Mouse (Mus musculus) c-Kit-positive CD71-positive TER-119-negative erythroid progenitor cells, embryonic 14.5 days (primary cell): Measurements from ENCODE around the gene Gpr84.
A peak's percentile ranks its signal among the peaks of the same experiment; 100 is the strongest.

Experiments used
- DNase-seq: peaks from one replicate; pipeline ENCODE4 v3.0.0-alpha.2; 2013; ENCODE audit warnings: low read depth

Gpr84 gene

GRCm38 (mm10) chr15:103335488-103336235 is 25.2 kb upstream of the Gpr84 start:
- no peak for DNase-seq

GRCm38 (mm10) chr15:103335040-103335439 is 24.6 kb upstream of the Gpr84 start:
- DNase-seq = no peak

- DNase-seq = no peak
These were observed 23.8 kb upstream of the Gpr84 start for GRCm38 (mm10) chr15:103334194-103334593.

- no peak for DNase-seq
These were observed 23.3 kb upstream of the Gpr84 start for GRCm38 (mm10) chr15:103333738-103334137.

GRCm38 (mm10) chr15:103333081-103333615 is 22.7 kb upstream of the Gpr84 start:
- DNase-seq = no peak

GRCm38 (mm10) chr15:103323455-103324247 is 13.2 kb upstream of the Gpr84 start:
- peak; percentile 82 for DNase-seq

- no peak for DNase-seq
These were observed 12.7 kb upstream of the Gpr84 start for GRCm38 (mm10) chr15:103323070-103323454.

GRCm38 (mm10) chr15:103322396-103322795 is 12.0 kb upstream of the Gpr84 start:
- DNase-seq = no peak

- DNase-seq = no peak
These were observed 10.7 kb upstream of the Gpr84 start for GRCm38 (mm10) chr15:103321076-103321475.

GRCm38 (mm10) chr15:103318201-103318816 is 7.9 kb upstream of the Gpr84 start:
- no peak for DNase-seq

- no peak for DNase-seq
These were observed 7.3 kb upstream of the Gpr84 start for GRCm38 (mm10) chr15:103317731-103318130.

GRCm38 (mm10) chr15:103317120-103317519 is 6.7 kb upstream of the Gpr84 start:
- DNase-seq = no peak

GRCm38 (mm10) chr15:103315979-103316776 is 5.8 kb upstream of the Gpr84 start:
- DNase-seq = no peak

GRCm38 (mm10) chr15:103315011-103315502 is 4.6 kb upstream of the Gpr84 start:
- no peak for DNase-seq

- DNase-seq = no peak
These were observed 3.8 kb upstream of the Gpr84 start for GRCm38 (mm10) chr15:103314181-103314580.

GRCm38 (mm10) chr15:103313495-103314095 is 3.2 kb upstream of the Gpr84 start:
- DNase-seq = peak; percentile 68

- no peak for DNase-seq
These were observed 1.4 kb downstream of the Gpr84 start for GRCm38 (mm10) chr15:103308876-103309580.

- DNase-seq = no peak
These were observed 2.1 kb downstream of the Gpr84 start for GRCm38 (mm10) chr15:103308056-103308875.

GRCm38 (mm10) chr15:103307125-103307524 is 3.3 kb downstream of the Gpr84 start:
- peak; percentile 97 for DNase-seq
